Mouse (Mus musculus) bone marrow macrophage, adult 2 months (primary cell): Measurements from ENCODE around the gene Tmem156.

Source experiments
- CTCF ChIP-seq: IDR thresholded peaks from 2 replicates; pipeline ENCODE4 v1.5.1; 2012; ENCODE audit warnings: low read depth, mild to moderate bottlenecking, low read length, moderate library complexity
- POLR2A ChIP-seq: IDR thresholded peaks from 2 replicates; pipeline ENCODE4 v1.6.1; 2012; ENCODE audit warnings: mild to moderate bottlenecking, low read depth, low read length, borderline replicate concordance

- no peak for TF ChIP-seq CTCF
- TF ChIP-seq POLR2A, result no peak
Measured at GRCm38 (mm10) chr5:65091184-65091858, 611 bp downstream of the Tmem156 start.
